Mouse (Mus musculus) spleen, adult 18-20 months (tissue): ENCODE results near the gene Angel1.

Experiments
- DNase-seq, 2 experiments: peaks; one replicate each; pipeline ENCODE4 v3.0.0; 2022; ENCODE audit warnings: mixed read lengths in 2 of 2

The Angel1 gene

GRCm38 (mm10) chr12:86700927-86701310 is 25.3 kb downstream of the Angel1 start:
- no peak for DNase-seq

GRCm38 (mm10) chr12:86699965-86700926 is 26.0 kb downstream of the Angel1 start:
- no peak for DNase-seq

- no peak for DNase-seq
Observed at GRCm38 (mm10) chr12:86698537-86698936, 27.7 kb downstream of the Angel1 start.

GRCm38 (mm10) chr12:86697996-86698395 is 28.3 kb downstream of the Angel1 start:
- DNase-seq = no peak

- no peak for DNase-seq
Observed at GRCm38 (mm10) chr12:86694441-86694840, 31.8 kb downstream of the Angel1 start.

- no peak for DNase-seq
Observed at GRCm38 (mm10) chr12:86693389-86693788, 32.9 kb downstream of the Angel1 start.

- no peak for DNase-seq
Observed at GRCm38 (mm10) chr12:86692471-86693356, 33.5 kb downstream of the Angel1 start.

GRCm38 (mm10) chr12:86690700-86691485 is 35.4 kb downstream of the Angel1 start:
- no peak for DNase-seq

- DNase-seq = no peak
Observed at GRCm38 (mm10) chr12:86688917-86689316, 37.3 kb downstream of the Angel1 start.

GRCm38 (mm10) chr12:86687971-86688573 is 38.2 kb downstream of the Angel1 start:
- no peak for DNase-seq

- no peak for DNase-seq
Observed at GRCm38 (mm10) chr12:86687445-86687955, 38.8 kb downstream of the Angel1 start.

- no peak for DNase-seq
Observed at GRCm38 (mm10) chr12:86686551-86687330, 39.5 kb downstream of the Angel1 start.

GRCm38 (mm10) chr12:86685275-86685674 is 41.0 kb downstream of the Angel1 start:
- no peak for DNase-seq

- DNase-seq = no peak
Observed at GRCm38 (mm10) chr12:86683698-86684097, 42.6 kb downstream of the Angel1 start.

GRCm38 (mm10) chr12:86682178-86682577 is 44.1 kb downstream of the Angel1 start:
- no peak for DNase-seq

GRCm38 (mm10) chr12:86681626-86682025 is 44.6 kb downstream of the Angel1 start:
- DNase-seq = no peak

GRCm38 (mm10) chr12:86680591-86681193 is 45.6 kb downstream of the Angel1 start:
- no peak for DNase-seq

GRCm38 (mm10) chr12:86679991-86680491 is 46.2 kb downstream of the Angel1 start:
- no peak for DNase-seq

- DNase-seq = no peak
Observed at GRCm38 (mm10) chr12:86679546-86679930, 46.7 kb downstream of the Angel1 start.
